Mouse (Mus musculus) splenic B cell, adult 2 months (primary cell): Measurements from ENCODE around the gene Nrip1.
"Not testable (repeated sequence)": the region's sequence is repeated elsewhere in the genome, so short reads cannot be mapped to it uniquely, and the experiment has no call there.

Experiments used
- DNase-seq: peaks from one replicate; pipeline ENCODE4 v3.0.0-alpha.2; 2011; ENCODE audit warnings: low read depth, low spot score
- H3K27me3 ChIP-seq: 2 replicates; pipeline ENCODE4 v1.6.1; 2012; ENCODE audit warnings: mild to moderate bottlenecking, low read length, moderate library complexity, mixed read lengths; ENCODE audit not compliant: control insufficient read depth, poor library complexity, insufficient read depth, severe bottlenecking
- H3K36me3 ChIP-seq: 2 replicates; pipeline ENCODE4 v1.6.1; 2012; ENCODE audit warnings: mild to moderate bottlenecking, low read length, moderate library complexity, mixed read lengths; ENCODE audit not compliant: control insufficient read depth, poor library complexity, insufficient read depth, severe bottlenecking

Nrip1 gene

GRCm38 (mm10) chr16:76373671-76374091 is at the start of gene Nrip1:
Gene Nrip1, minus strand, starts transcription at chr16:76373827.
- peak; percentile 47 for DNase-seq
- no peaks in the 10 kb centered on the region for H3K36me3 ChIP-seq
- H3K27me3 ChIP-seq, result no peaks in the 10 kb centered on the region

DNA sequence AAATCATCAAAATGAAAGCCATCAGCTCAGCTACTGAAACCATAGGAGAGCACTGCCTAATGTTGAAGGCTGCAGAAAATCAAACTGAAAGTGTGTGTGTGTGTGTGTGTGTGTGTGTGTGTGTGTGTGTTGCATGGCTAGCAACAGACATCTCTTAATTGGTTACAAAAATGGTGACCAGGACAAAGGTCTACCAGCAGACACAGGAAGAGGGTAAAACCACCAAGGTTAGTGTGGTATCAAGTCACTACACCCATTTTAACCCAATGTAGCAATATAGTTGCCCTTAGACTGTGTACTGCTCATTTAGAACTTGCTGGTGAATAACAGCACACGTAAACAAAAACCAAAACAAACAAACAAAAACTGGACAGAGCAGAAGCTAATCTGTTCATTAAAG is 48.9 kb upstream of the Nrip1 start:
- no peaks in the 10 kb centered on the region for H3K27me3 ChIP-seq
- no peaks in the 10 kb centered on the region for H3K36me3 ChIP-seq
- DNase-seq, result no peak

- no peak for DNase-seq
- H3K36me3 ChIP-seq, result no peaks in the 10 kb centered on the region
Observed at GRCm38 (mm10) chr16:76419849-76420248, 46.2 kb upstream of the Nrip1 start.

DNA sequence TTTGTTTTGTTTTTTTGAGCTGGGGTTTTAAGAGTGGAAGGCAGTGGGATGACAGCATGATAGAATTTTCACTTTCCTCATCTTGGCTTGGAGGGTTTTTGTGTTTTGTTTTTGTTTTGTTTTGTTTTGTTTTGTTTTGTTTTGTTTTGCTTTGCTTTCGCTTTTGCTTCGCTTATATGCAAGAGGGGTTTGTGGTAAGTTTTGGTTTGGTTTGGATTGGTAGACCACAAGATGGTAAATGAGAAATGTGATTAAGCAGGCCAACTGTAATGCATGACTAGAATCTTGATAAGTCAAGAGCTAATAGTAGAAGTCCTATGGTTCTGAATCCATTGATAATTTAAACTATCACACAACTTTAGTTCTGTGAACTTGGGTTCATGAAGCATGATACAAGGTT is 42.9 kb upstream of the Nrip1 start:
- DNase-seq, result no peak
- H3K27me3 ChIP-seq, result no peaks in the 10 kb centered on the region

More at GRCm38 (mm10) chr16:76419849-76420248, 46.2 kb upstream of the Nrip1 start:
- no peaks in the 10 kb centered on the region for H3K27me3 ChIP-seq

GRCm38 (mm10) chr16:76416060-76416438 is 42.4 kb upstream of the Nrip1 start:
- Histone ChIP-seq H3K27me3 (no peaks in the 10 kb centered on the region), H3K36me3 (no peaks in the 10 kb centered on the region)
- peak; percentile 25 for DNase-seq

More for the DNA sequence above, 42.9 kb upstream of the Nrip1 start:
- no peaks in the 10 kb centered on the region for H3K36me3 ChIP-seq

DNA sequence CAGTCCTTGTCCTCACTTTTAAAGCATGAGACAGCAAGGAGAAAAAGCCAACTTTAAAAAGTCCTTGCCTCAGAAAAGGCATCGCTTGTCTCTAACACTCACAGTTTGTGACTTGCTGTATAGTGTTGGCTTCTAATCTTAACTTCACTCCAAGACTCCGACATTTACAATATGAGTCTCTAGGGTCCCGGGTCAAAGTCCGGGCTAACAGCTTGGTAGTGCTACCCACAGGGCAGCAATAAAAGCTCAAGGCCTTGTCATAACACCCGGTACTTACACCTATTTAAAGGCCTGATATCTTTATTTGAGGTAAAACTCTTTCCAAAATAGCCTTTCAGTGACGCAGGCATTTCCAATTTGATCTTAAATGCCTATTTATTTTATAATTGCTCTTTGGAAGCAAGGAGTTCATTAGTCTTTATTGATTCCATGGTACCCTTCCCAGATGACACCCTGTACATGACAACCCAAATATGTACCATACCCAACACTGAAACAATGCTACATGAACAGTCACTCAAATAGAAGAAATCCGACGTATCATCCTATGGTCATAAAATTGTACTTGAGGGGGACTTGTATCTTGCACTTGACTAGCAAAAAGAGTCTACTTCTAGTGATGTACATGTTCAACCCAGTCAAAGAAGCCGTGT is 41.9 kb upstream of the Nrip1 start:
- H3K36me3 ChIP-seq, result no peaks in the 10 kb centered on the region
- H3K27me3 ChIP-seq, result no peaks in the 10 kb centered on the region
- DNase-seq, result no peak

GRCm38 (mm10) chr16:76414528-76414927 is 40.9 kb upstream of the Nrip1 start:
- H3K36me3 ChIP-seq, result no peaks in the 10 kb centered on the region
- no peaks in the 10 kb centered on the region for H3K27me3 ChIP-seq
- no peak for DNase-seq

DNA sequence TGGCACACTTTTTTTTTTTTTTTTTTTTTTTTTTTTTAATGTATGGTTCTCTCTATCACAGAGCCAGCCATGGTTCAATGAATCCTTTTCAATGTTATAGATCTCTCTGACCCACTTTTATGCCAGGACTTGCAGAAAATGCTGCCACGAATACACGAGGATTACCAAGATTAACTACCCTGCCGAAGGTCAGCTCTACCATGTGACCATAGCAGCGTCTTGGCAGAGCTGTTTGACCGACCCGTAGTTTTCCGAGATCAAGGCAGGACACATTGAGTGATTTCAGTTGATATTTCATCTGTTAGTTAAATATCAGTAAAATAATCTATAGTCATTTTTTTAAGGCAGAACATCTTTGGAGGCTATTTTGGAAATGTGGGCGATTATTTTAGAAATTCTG is 40.0 kb upstream of the Nrip1 start:
- no peaks in the 10 kb centered on the region for H3K36me3 ChIP-seq
- DNase-seq, result no peak

DNA sequence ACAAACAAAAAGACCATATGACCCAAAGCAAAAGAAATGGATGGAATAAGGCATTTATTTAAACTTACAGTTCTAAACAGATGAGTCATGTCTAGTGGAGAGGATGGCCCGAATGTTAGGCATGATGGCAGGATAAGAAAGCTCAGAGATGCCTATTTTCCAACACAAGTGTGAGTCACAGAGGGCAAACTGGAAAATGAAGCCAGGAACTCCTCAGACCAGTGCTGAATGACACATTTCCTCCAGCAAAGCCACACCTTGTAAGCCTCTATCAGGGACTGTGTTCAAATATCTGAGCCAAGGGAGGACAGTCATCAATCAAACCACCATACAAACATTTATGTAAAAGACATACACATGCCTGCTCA is 35.7 kb upstream of the Nrip1 start:
- no peak for DNase-seq

More for the DNA sequence above, 40.0 kb upstream of the Nrip1 start:
- H3K27me3 ChIP-seq, result no peaks in the 10 kb centered on the region

GRCm38 (mm10) chr16:76408696-76409354 is 35.2 kb upstream of the Nrip1 start:
- Histone ChIP-seq H3K36me3 (no peaks in the 10 kb centered on the region), H3K27me3 (no peaks in the 10 kb centered on the region)
- DNase-seq, result no peak

More for the DNA sequence above, 35.7 kb upstream of the Nrip1 start:
- H3K36me3 ChIP-seq, result no peaks in the 10 kb centered on the region
- no peaks in the 10 kb centered on the region for H3K27me3 ChIP-seq

DNA sequence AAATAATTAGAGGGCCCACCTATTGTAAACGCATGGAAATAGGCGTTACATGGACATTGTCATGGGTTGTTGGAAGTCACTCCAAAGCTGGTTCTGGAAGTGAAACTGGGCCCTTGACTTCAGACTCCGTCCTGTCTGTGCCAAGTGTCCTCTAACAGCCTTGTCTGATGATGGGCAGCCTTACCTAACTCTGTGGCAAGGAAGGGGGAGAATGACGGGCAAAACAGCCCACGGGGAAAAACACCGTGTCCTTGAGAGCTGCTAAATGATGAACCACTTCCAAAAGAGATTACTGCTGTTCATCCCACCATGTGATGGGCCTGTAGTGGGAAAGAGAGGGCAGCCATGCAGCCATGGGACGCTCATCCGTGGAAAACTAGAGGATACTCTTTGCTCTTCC is 34.6 kb upstream of the Nrip1 start:
- Histone ChIP-seq H3K27me3 (no peaks in the 10 kb centered on the region), H3K36me3 (no peaks in the 10 kb centered on the region)
- DNase-seq, result no peak

DNA sequence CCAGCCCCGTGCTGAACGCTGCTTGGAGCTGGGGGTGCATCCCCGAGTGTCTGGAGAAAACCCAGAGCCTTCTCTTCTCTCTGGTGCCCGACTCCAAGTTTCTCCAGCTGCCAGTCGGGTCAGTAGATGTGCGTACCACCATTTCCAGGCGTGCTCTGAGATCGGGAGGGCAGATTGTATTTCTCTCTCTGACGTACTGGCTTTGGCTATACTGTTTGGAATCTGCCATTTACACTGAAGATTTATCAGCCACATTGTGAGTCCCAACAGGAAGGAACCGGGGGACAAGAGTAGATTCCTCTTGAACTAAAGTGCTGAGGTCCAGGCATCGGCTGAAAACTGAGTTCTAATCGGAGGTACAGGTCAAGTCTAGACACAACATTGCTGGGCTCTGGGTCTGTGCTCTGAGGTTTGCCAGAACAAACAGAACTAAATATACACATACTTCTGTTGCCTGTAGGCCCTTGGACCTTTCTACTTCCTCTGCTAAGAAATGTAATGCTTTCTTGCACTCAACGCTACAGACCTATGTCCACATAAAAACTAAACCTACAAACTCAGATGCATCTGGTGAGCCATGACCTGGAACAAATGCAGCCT is 33.8 kb upstream of the Nrip1 start:
- H3K36me3 ChIP-seq, result no peaks in the 10 kb centered on the region
- no peak for DNase-seq
- no peaks in the 10 kb centered on the region for H3K27me3 ChIP-seq

DNA sequence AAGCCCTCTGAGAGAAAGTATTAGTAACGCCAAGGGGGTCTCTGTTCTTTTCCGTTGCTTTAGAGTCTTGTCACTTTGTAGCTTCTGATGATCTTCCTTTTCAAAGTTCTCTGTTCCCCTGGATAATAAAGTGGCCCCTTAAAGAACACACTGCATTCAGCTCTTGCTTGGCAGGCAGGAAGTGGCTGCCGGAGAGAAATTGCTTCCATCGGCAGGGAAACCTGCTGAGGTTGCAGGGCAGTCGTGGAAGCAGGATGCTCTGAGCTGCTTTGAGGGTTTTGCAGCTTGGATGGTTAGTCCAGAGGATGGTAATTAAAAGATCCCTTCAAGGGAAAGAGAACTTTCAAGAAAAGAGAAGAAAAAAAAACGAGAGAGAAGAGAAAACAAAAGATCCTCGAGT is 33.3 kb upstream of the Nrip1 start:
- no peak for DNase-seq
- no peaks in the 10 kb centered on the region for H3K27me3 ChIP-seq
- no peaks in the 10 kb centered on the region for H3K36me3 ChIP-seq

- no peaks in the 10 kb centered on the region for H3K36me3 ChIP-seq
- H3K27me3 ChIP-seq, result no peaks in the 10 kb centered on the region
- DNase-seq, result no peak
Observed at GRCm38 (mm10) chr16:76406319-76406718, 32.7 kb upstream of the Nrip1 start.

GRCm38 (mm10) chr16:76403305-76403704 is 29.7 kb upstream of the Nrip1 start:
- not testable (repeated sequence) for H3K36me3 ChIP-seq, DNase-seq, H3K27me3 ChIP-seq
